Mouse (Mus musculus): ENCODE data around the gene Slc4a11.

DNA sequence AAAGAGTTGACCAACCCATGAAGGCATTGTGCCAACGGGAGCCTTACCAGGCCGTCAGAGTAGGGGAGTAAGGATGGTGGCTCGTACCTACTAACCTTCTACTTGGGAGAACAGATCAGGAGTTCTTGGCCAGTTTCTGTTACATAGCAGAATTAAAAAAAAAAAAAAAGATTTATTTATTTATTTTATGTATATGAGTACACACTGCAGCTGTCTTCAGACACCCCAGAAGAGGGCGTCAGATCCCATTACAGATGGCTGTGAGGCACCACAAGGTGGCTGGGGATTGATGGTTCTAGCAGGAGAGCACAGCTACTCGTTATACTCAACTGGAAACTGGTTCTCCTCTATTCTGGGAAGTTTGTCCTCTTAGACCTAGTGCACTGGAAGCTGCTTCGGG lies 7.9 kb upstream of the Slc4a11 start:
- TF ChIP-seq POLR2A (IDR thresholded peaks at IDR 0.05; ENCODE audit: borderline replicate concordance, extremely low read depth, low read depth, low read length): no peak
- no peak for TF ChIP-seq CTCF (IDR thresholded peaks at IDR 0.05; ENCODE audit: insufficient read depth, low read length)

All from lung, adult 2 months (tissue).